Comparison of ENCODE assay signal across 13 mouse cellular contexts in genomic region chr11:32320507-32321195, GRCm38 (mm10). TPM values are rescaled to one million over a fixed set of nuclear protein-coding genes. Genes with fewer than 3 reads are reported as not detected.
DNase-seq lines count a peak whose midpoint lies in the region; ATAC-seq lines count a peak whose summit lies in the region.
"Had no signal": no experiment of that assay in that cellular context is flagged by ENCODE, and none has a peak within 500 bp of the region (broad histone marks: within the 10 kb centered on the region; RNA-seq: fewer than 3 reads in every experiment).

No protein-coding gene starts in this region.

- peaks cover 7% of the 10 kb centered on the region for H3K4me1 ChIP-seq in liver, embryonic 13.5 days (replicated peaks)

- H3K27ac ChIP-seq in liver, embryonic 13.5 days = peak overlapping the region; percentile 8; the same call in 1 of the 2 replicates
- H3K27ac ChIP-seq: embryonic facial prominence, embryonic 13.5 days; heart, embryonic 13.5 days; hindbrain, embryonic 10.5 days; midbrain, embryonic 10.5 days had no signal

- no peak overlapping the region for H3K4me3 ChIP-seq in liver, embryonic 13.5 days (replicated peaks)
- H3K4me3 ChIP-seq: embryonic facial prominence, embryonic 13.5 days; heart, embryonic 13.5 days; hindbrain, embryonic 10.5 days; midbrain, embryonic 10.5 days had no signal

- WGBS in liver, embryonic 13.5 days (ENCODE audit: insufficient replicate concordance) = 59% methylated on average over 11 of the region's 11 CpGs

- H3K9ac ChIP-seq in liver, embryonic 13.5 days = peak overlapping the region; percentile 5; the same call in 1 of the 2 replicates
- H3K9ac ChIP-seq: embryonic facial prominence, embryonic 13.5 days; heart, embryonic 13.5 days had no signal

- H3K27me3 ChIP-seq in liver, embryonic 13.5 days = peaks cover 44% of the 10 kb centered on the region
- H3K27me3 ChIP-seq: embryonic facial prominence, embryonic 13.5 days had no signal

- no peak for DNase-seq in liver, embryonic 13.5 days
- no peak for DNase-seq in liver
- DNase-seq in Muller cell, postnatal 12 days (ENCODE audit: inconsistent ontology term) = peak; percentile 20
- no peak for DNase-seq in left cerebral cortex, adult 11 months (ENCODE audit: low spot score)
- no peak for DNase-seq in spleen, postnatal 4 days (ENCODE audit: low spot score in 2 of 2)

- H3K36me3 ChIP-seq in liver, embryonic 13.5 days = no peaks in the 10 kb centered on the region
- H3K36me3 ChIP-seq: embryonic facial prominence, embryonic 13.5 days; heart, embryonic 13.5 days; hindbrain, embryonic 10.5 days; midbrain, embryonic 10.5 days had no signal

- no peaks in the 10 kb centered on the region for H3K9me3 ChIP-seq in liver, embryonic 13.5 days (replicated peaks)
- H3K9me3 ChIP-seq: embryonic facial prominence, embryonic 13.5 days; heart, embryonic 13.5 days; hindbrain, embryonic 10.5 days; midbrain, embryonic 10.5 days had no signal

- no peak overlapping the region for H3K4me2 ChIP-seq in liver, embryonic 13.5 days
- H3K4me2 ChIP-seq: embryonic facial prominence, embryonic 13.5 days; heart, embryonic 13.5 days had no signal

- ATAC-seq in liver, embryonic 13.5 days (ENCODE audit: low read depth) = peak; percentile 41
- ATAC-seq in erythroblast, adult 5-6 weeks (replicated peaks; ENCODE audit: low FRiP score, poor library complexity, severe bottlenecking) = peak; percentile 8; the same call in 1 of the 2 replicates
- peak; percentile 43 for ATAC-seq in megakaryocyte progenitor cell, adult 5-6 weeks (replicated peaks; ENCODE audit: poor library complexity)

RNA-seq across cellular contexts. Expression of gene Hbq1a, which starts 20.8 kb away (rescaled TPM):
- polyA plus RNA-seq in liver, embryonic 13.5 days (2015; fragmentation: Nextera tagmentation; extraction: Ambion mirVana) = 5.6 and 6.1 TPM in 2 replicates
- total RNA-seq in erythroblast, adult 5-6 weeks (2015; ENCODE audit: low replicate concordance) = 28.2 and 42.2 TPM in 2 replicates
- total RNA-seq in erythroblast, adult 5-6 weeks (2017; ENCODE audit: low replicate concordance) = 17.0 and 21.0 TPM in 2 replicates
- total RNA-seq in megakaryocyte progenitor cell, adult 5-6 weeks (2015) = not detected in 2 replicates
- total RNA-seq in megakaryocyte progenitor cell, adult 5-6 weeks (2017) = not detected in 2 replicates
- total RNA-seq: adrenal gland, adult 18-20 months; ES-E14 had no signal
- polyA plus RNA-seq: hindbrain, embryonic 10.5 days; midbrain, embryonic 10.5 days had no signal

RNA-seq across cellular contexts. Expression of gene Hba-a2, which starts 24.4 kb away (rescaled TPM):
- 140,141 and 155,581 TPM in 2 replicates for polyA plus RNA-seq in liver, embryonic 13.5 days (2015; fragmentation: Nextera tagmentation; extraction: Ambion mirVana)
- 143,341 and 149,783 TPM in 2 replicates for total RNA-seq in erythroblast, adult 5-6 weeks (2015; ENCODE audit: low replicate concordance)
- 224,706 and 268,423 TPM in 2 replicates for total RNA-seq in erythroblast, adult 5-6 weeks (2017; ENCODE audit: low replicate concordance)
- 26.3 and 54.4 TPM in 2 replicates for total RNA-seq in megakaryocyte progenitor cell, adult 5-6 weeks (2015)
- 25.3 and 31.4 TPM in 2 replicates for total RNA-seq in megakaryocyte progenitor cell, adult 5-6 weeks (2017)

RNA-seq across cellular contexts. Expression of gene Sh3pxd2b, which starts 27.0 kb away (rescaled TPM):
- 0.84 and 1.1 TPM in 2 replicates for polyA plus RNA-seq in liver, embryonic 13.5 days (2015; fragmentation: Nextera tagmentation; extraction: Ambion mirVana)
- total RNA-seq in erythroblast, adult 5-6 weeks (2015; ENCODE audit: low replicate concordance) = 0.42 and 0.96 TPM in 2 replicates
- total RNA-seq in erythroblast, adult 5-6 weeks (2017; ENCODE audit: low replicate concordance) = 0.28 and 0.85 TPM in 2 replicates
- 6.1 and 7.2 TPM in 2 replicates for total RNA-seq in megakaryocyte progenitor cell, adult 5-6 weeks (2015)
- 1.7 and 2.4 TPM in 2 replicates for total RNA-seq in megakaryocyte progenitor cell, adult 5-6 weeks (2017)

RNA-seq across cellular contexts. Expression of gene Hbq1b, which starts 33.9 kb away (rescaled TPM):
- 111 and 141 TPM in 2 replicates for polyA plus RNA-seq in liver, embryonic 13.5 days (2015; fragmentation: Nextera tagmentation; extraction: Ambion mirVana)
- total RNA-seq in erythroblast, adult 5-6 weeks (2015; ENCODE audit: low replicate concordance) = 294 and 334 TPM in 2 replicates
- total RNA-seq in erythroblast, adult 5-6 weeks (2017; ENCODE audit: low replicate concordance) = 138 and 139 TPM in 2 replicates
- not detected in 2 replicates for total RNA-seq in megakaryocyte progenitor cell, adult 5-6 weeks (2015)
- total RNA-seq in megakaryocyte progenitor cell, adult 5-6 weeks (2017) = not detected in 2 replicates
- total RNA-seq: adrenal gland, adult 18-20 months had no signal

RNA-seq across cellular contexts. Expression of gene Hba-a1, which starts 37.3 kb away (rescaled TPM):
- polyA plus RNA-seq in liver, embryonic 13.5 days (2015; fragmentation: Nextera tagmentation; extraction: Ambion mirVana) = 56,818 and 64,288 TPM in 2 replicates
- total RNA-seq in erythroblast, adult 5-6 weeks (2015; ENCODE audit: low replicate concordance) = 59,368 and 63,767 TPM in 2 replicates
- total RNA-seq in erythroblast, adult 5-6 weeks (2017; ENCODE audit: low replicate concordance) = 14,861 and 24,674 TPM in 2 replicates
- total RNA-seq in megakaryocyte progenitor cell, adult 5-6 weeks (2015) = 14.0 and 28.9 TPM in 2 replicates
- 9.4 and 10.0 TPM in 2 replicates for total RNA-seq in megakaryocyte progenitor cell, adult 5-6 weeks (2017)
- total RNA-seq: ES-E14 had no signal

Comparison
In these comparisons a context has a peak if more than half of its experiments do, and no peak if none do; other contexts are left out.
1. RNA of gene Hbq1a, which starts 20.8 kb away (total RNA-seq): 17.0 to 42.2 TPM in erythroblast, adult 5-6 weeks; not detected in megakaryocyte progenitor cell, adult 5-6 weeks; every median in the first group is over 10 times any median in the second.
2. RNA of gene Hba-a2, which starts 24.4 kb away (total RNA-seq): 143,341 to 268,423 TPM in erythroblast, adult 5-6 weeks; 25.3 to 54.4 TPM in megakaryocyte progenitor cell, adult 5-6 weeks; every median in the first group is over 1,000 times any median in the second.
3. Peak in every context shown above with its lines, with median percentiles within 50 percentile points of each other: ATAC-seq.